Mouse (Mus musculus) naive thymus-derived CD4-positive, alpha-beta T cell, adult 2 months (primary cell): Measurements from ENCODE around the gene Zfp526.

Source experiments
- DNase-seq: peaks from one replicate; pipeline ENCODE4 v3.0.0-alpha.2; 2011; ENCODE audit warnings: low read depth

Zfp526 gene

GRCm38 (mm10) chr7:25221102-25221883 lies at the start of gene Zfp526:
Zfp526 (plus strand) TSS chr7:25221425.
- peak; percentile 98 for DNase-seq

- DNase-seq: no peak
Observed at GRCm38 (mm10) chr7:25172669-25173068, 48.6 kb upstream of the Zfp526 start.

GRCm38 (mm10) chr7:25174343-25174742 lies 46.9 kb upstream of the Zfp526 start:
- no peak for DNase-seq

- no peak for DNase-seq
Observed at GRCm38 (mm10) chr7:25178317-25178716, 42.9 kb upstream of the Zfp526 start.

GRCm38 (mm10) chr7:25178787-25179605 lies 42.2 kb upstream of the Zfp526 start:
- DNase-seq: peak; percentile 48

- peak; percentile 76 for DNase-seq
Observed at GRCm38 (mm10) chr7:25179606-25180161, 41.5 kb upstream of the Zfp526 start, which contains the start of gene Pou2f2. Pou2f2 (minus strand) TSS chr7:25179726.

DNA sequence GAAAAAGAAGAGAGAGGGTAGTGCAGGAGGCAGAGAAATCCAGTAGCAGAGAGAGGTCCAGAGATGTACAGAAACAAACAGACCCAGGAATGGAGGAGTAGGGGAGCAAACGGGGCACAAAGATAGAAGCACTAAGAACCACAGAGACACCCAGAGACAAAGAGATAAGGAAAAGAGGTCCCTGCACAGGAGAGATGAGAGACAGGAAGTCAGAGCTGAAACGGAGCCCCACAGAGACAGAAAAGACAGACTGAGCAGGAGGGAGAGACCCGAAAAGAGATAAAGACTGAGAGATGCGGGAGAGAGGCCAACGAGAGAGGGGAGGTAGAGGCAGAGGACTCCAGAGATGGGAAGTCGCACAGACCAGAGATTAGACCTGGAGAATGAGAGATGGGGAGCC lies 40.7 kb upstream of the Zfp526 start:
- DNase-seq: no peak

DNA sequence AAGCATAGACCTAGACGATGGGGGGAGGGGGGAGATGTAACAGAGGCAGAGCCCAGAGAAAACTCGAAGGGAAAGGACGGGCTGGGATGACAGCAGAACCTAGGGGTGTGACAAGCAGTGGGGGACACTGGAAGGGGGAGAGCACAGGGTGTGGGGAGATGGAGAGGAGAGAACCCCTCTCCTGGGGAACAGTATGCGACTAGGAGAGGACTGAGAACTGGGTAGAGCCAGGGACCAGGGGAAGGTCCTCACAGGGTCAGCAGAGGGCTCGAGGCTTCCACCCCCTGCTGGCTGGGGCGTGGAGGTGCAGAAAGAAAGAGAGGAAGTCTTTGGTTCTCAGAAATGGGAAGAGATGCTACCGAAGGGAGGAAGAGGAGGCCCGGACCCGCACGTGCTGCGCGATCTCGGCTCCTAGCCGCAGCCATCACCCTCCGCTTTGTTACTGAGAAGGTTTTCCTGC lies 39.9 kb upstream of the Zfp526 start:
- DNase-seq: peak; percentile 70

GRCm38 (mm10) chr7:25181814-25182213 lies 39.4 kb upstream of the Zfp526 start:
- DNase-seq: peak; percentile 55

- no peak for DNase-seq
Observed at GRCm38 (mm10) chr7:25184091-25184490, 37.1 kb upstream of the Zfp526 start.

DNA sequence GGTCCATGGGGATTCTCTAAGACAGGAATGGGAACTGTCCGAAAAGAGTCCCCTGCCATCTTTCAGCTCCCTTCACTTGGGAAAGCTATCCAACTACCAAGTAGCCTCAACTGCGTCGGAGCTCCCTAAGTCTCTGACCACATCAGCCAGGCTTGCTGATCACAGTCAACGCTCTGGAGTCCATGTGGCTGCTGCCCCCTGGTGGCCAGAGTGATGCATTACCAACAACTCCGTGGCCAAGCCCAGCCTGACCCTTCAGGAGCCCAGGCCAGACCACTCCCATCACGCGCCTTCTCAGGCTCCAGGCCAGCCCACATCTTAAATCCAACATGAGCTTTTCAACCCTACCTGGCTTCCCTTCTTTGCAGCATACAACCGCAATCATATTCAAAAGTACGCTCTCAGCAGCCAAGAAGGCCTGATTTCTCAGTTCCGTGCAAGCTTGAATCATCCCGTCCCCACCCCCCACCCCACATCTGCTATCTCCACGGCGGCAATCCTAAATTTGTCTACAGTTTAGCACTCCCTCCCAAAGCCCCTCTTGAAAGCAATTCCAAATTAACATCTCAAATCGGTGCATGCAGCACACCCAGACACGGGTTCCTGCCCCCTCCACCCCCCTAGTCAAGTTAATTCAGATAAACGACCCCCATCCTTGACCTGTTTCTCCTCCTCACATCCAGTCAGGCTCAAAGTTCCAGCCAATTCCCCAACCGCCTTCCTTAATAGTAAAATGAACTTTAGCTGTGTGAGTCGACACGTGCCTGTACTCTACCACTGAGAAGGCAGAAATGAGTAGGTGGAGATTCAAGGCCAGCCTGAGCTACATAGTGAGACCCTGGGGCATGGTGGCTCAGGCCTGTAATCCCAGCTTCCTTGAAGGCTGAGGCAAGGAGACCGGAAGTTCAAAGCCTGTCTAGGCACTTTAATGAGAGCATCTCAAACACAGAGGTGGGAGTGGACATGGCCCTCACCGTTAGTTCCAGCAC lies 33.3 kb upstream of the Zfp526 start:
- peak; percentile 89 for DNase-seq

- DNase-seq: no peak
Observed at GRCm38 (mm10) chr7:25190806-25191205, 30.4 kb upstream of the Zfp526 start.

- no peak for DNase-seq
Observed at GRCm38 (mm10) chr7:25192110-25192509, 29.1 kb upstream of the Zfp526 start.

GRCm38 (mm10) chr7:25195148-25195547 lies 26.1 kb upstream of the Zfp526 start:
- DNase-seq: no peak

DNA sequence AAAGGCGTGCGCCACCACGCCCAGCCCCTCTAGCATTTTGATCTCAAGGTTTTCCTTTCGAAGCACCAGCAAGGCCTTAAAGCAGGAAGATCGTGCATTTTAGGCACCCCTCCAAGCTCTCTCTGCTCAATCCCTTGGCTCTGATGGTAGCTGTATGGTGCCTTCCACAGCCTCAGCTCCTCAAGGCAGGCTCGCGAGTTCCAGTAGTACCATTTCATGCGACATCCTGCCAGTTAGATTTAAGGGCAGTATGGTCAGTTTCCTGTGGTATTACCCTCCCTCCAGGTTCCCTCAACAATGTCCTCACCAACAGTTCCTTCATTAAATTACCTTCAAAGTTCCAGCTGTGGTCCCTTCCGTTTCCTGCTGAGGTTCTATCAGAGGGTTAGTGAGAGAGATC lies 25.1 kb upstream of the Zfp526 start:
- DNase-seq: no peak

DNA sequence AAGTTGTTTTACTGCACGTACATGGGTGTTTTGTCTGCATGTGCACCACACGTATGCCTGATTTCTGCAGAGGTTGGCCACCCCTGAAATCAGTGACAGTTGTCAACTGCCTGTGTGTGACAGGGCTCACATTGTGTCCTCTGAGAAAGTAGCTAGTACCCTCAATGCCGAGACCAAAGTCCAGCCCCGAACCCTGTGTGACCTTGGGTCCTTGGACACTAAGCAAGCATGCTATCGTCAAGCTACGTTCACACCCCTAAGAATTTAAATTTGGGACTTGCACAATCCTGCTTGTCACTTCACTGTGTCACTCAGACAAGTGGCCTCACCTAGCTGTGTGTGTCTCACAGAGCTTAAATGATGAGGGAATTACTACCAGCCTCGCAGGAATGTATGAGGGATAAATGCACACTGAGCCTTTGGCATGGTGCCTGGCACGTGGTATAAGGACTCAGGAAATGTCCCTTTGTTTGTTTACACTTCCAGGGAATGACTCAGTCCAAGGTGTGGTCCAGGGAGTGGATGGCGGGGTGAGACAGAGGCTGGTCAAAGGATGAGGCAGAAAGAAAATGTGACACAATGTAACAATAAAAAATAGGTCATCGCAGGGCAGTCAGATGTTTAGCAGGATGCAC lies 23.7 kb upstream of the Zfp526 start:
- DNase-seq: no peak

DNA sequence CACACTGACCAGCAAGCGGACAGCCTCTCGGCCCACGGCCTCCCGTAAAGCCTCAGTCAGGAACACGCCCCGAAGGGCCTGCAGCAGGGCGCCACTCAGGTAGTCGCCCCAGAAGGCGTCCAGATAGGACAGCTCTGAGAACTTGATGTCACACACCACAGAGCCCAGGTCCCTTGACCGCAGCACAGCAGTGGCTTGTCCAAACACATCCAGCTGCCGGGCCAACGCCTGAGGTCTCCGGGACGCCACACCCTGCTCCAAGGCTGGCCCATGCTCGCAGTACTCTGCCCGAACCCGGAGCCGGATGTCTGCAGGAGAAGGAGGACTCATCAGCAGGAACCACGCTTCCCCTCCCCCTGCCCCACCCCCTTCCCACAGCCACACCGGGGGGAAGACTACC lies 17.6 kb upstream of the Zfp526 start:
- DNase-seq: no peak

DNA sequence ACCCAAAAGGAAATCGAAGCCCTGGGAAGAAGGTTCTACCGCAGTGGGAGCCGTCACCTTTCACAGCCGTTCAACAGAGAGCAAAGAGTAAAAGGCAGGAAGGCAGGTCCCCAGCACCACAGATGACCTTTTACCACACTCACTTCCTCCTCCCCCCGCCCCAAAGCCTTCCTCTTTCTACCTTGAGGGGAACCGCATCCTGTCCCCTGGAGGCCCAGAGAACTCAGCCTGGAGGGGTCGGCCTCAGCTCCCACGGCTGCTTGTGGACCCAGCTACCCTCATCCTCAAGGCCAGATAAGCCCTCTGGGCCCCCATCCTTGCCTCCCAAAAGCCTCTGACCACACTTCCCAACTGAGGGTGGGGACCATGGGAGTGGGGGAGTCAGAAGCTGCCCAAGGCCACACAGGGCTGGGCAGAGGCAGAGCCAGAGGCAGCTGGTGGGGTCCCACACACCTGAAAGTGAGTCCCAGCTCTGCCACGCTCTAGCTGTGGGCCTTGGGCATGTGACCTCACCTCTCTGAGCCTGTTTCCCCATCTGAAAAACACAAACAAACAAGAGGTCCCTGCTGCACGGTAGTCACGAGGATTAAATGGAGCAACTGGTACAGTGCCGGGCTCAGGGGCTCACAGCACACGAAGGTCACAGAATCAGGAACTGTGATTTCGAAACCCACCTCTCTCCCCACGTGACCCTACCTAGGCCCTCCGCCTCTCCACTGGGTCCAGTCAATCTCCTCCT lies 15.7 kb upstream of the Zfp526 start:
- peak; percentile 82 for DNase-seq

DNA sequence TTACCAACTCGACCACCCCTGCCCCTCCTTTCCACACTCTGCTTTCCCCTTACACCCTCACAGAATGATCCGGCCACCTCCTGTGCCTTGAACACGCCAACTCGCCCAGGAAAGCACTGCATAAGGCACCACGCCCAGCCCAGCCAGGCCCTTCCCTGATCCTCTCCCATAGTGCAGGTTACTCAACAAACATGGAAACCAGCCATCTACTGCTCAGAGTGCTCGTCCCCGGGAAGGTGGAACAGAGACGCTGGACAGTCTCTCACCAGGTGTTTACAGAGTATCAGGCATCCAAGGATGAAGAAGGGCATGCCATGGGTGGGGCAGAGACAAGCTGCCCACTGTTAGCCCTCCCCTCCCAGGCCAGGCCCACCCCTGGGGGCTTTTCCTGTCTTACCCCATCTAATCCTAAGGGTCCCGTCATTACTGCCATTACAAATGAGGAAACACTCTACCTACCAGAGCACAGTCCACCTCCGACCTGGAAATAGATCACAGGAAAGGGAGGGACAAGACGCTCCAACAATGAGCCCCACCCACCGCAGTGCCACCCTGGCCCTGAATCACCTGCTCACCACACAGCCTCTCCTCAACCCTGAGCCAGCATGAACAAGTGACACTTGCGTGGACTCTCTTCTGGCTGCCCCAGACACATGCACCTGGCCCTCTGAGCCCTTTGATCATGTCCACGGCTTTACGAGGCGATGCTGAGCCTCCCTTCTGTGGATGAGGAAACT lies 15.0 kb upstream of the Zfp526 start:
- DNase-seq: peak; percentile 50
